Mouse (Mus musculus): ENCODE results near the gene Fam166b.

Fam166b gene

DNA sequence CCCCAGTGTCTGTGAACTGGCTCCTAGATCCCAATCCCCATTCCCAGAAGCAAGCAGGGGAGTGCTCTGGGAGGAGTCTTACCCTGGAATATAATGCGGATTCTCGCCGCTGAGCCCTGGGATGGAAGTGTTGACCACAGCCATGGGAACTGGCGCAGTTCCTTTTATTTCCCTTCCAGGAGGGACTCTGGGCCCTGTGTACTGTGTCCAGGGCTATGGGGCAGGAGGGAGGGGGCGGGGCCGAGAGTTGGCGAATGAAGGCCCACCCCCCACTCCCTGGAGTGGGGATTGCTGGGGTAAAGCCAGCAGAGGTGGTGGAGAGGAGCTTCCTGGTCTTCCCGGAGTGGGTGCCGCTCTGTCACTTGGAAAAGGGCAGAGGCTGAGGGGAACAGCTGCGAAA is at the start of gene Fam166b:
Fam166b (minus strand) TSS at position 189 of the 400 bp plus-strand sequence.
- peak; percentile 31 to 42 for DNase-seq (ENCODE audit: low spot score in 2 of 2)

DNA sequence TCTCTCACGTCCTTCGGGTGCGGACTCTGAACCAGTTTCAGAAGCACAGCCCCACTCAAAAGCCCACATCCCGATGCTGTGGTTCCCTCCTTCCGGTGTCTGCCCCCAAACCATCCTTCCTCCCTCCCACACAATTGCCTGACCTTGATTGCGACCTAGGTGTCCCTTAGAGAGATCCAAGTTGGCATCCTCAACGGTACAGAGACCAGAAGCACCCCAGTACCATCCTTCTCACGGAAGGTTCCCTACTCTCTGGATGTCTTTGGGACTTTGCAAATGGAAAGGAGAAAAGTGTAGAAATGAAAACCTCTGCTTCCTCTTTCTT is 49.6 kb upstream of the Fam166b start:
- DNase-seq (ENCODE audit: low spot score in 2 of 2): no peak

DNA sequence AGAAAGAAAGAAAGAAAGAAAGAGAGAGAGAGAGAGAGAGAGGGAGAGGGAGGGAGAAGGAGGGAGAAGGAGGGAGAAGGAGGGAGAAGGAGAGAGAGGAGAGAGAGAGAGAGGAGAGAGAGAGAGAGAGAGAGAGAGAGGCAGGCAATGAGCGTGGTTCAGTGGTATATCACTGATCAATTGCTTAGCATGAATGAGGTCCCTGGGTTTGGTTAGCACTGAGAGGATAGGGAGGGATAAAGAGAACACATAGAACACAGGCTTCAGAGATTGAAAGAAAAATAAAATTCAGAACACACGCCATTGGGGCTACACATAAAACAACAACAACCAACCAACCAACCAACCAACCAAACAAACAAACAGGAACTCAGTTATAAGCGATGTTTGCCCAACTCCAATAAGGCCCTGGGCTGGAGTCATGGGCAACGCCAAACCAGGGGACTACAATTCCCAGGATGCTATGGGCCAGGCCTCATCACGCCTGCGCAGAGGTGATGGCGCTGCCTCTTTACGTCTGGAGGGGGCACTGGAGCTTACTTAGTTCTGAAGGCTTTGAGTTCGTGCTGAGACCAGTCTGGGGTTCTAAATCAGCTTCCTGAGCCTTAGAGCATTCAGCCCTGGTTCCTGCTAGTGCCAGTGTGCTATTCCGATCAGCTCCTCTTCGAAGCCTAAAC is 49.1 kb upstream of the Fam166b start:
- peak; percentile 91 for DNase-seq (ENCODE audit: low spot score in 2 of 2)

DNA sequence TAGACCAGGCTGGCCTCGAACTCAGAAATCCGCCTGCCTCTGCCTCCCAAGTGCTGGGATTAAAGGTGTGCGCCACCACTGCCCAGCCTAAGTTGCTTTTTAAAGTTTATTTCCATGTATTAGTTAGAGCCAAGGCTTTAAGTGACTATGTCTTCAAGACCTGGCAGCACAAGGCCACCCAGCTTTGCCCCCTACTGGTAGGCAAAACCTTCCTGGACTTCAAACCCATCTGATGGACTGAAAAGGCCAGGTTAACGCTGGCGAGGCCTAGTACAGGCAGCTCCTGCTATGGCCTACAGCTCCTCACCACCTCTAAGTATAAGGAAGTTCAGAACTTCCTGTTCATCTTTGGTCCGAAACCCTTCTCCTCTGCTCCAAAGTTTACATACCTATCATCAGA is 47.7 kb upstream of the Fam166b start:
- DNase-seq (ENCODE audit: low spot score in 2 of 2): no peak

DNA sequence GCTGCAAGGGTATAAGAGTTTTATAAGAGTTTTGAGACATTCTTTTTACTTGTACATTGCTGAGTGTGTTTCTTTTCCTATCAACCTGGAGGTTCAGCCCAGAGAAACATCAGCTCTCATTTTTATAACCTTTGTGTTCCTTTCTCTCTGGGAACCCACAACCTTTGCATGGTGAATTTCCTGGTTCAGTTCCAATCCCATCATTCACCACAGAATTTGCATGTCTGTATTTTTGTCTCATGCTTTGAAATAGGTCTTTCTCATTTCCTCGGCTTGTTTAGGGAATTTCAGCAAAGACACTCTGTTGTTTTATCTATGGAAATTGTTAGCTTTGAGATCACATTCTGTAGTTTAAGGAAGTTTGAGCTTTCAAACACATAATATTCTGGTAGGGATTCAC is 44.7 kb upstream of the Fam166b start:
- DNase-seq (ENCODE audit: low spot score in 2 of 2): no peak

DNA sequence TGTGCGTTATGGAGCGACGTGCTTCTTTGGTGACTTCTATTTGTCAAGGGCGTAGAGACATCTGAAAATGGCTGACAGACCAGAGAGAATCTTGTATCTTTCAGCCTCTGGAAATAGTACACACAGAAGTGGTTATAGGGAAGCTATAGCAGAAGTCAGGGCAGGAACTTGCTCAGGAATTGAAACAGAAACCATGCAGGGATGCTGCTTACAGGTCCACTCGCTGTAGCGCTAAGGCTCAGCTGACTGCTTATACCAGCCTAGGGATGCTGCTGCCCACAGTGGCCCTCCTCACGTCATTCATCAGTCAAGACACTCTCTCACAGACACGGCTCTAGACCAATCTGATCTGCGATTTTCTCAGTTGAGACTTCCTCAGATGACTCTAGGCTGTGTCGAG is 41.4 kb upstream of the Fam166b start:
- no peak for DNase-seq (ENCODE audit: low spot score in 2 of 2)

DNA sequence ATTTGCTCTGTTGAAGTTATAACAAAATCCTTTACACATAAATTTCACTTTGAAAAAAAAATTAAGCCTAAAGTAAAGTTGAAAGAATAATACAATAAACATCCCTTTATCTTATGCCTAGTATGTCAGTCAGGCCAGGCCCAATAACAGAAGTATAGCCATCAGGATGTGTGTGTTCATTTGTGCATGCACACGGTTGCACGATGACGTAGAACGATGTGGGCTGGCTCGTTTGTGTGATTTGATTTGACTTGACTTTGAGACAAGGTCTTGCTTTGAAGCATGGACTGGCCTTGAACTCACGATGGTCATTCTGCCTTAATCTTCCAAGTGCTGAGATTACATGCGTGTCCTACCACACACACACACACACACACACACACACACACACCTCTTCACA is 37.9 kb upstream of the Fam166b start:
- no peak for DNase-seq (ENCODE audit: low spot score in 2 of 2)

DNA sequence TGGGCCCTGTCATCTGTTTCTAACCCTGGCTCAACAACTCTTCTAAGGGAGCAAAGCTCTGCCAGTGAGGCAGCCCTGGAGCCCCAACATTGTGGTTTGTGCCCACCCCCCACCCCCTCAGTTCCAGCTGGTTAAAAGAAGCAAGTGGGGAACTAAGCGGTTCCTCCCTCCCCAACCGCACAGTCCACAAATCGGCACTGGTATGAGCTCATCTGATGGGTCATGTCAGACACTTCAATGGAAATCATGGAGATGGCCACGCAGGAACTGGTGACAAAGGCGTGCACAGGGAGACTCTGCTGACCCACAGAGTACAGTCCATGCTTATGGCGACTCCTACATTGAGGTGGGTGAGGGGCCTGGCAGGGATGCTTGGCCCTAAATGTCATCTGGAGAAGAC is 37.0 kb upstream of the Fam166b start:
- DNase-seq (ENCODE audit: low spot score in 2 of 2): no peak

DNA sequence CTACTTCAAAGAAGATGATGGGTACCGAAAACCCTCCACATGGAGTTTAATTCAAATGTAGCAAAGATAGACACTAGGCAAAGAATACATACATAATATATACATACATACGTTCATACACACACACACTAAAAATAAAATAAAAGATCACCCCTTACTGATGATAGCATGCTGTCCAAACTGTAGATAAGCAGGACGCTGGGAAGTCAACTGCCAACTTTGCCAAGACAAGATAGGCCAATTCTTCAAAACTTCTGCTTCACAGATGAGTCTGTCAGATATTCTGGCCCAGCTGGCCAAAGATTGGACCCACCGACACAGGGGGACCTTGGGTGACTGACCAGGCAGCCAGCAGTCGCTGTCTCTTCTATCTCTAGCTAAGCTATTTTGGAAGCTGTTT is 34.2 kb upstream of the Fam166b start:
- DNase-seq (ENCODE audit: low spot score in 2 of 2): no peak

DNA sequence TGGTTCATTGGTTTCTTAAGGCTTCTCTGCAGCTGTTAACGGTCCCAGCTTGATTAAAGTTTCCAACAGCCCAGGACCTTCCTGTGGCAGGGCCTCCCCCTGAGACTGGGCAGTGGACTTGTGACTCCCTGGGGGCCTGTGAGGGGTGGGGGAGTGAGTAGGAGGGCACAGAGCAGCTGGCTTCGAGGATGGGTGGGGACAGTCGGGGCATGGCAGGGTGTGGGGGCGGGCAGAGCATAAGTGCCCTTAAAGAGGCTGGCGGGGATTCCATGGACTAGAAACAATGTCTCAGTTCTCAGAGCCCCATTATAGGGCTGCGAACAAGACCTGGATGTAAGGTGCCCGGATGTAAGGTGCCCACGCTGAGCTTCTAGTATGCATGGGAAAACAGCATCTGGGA is 28.2 kb upstream of the Fam166b start:
- DNase-seq (ENCODE audit: low spot score in 2 of 2): no peak

DNA sequence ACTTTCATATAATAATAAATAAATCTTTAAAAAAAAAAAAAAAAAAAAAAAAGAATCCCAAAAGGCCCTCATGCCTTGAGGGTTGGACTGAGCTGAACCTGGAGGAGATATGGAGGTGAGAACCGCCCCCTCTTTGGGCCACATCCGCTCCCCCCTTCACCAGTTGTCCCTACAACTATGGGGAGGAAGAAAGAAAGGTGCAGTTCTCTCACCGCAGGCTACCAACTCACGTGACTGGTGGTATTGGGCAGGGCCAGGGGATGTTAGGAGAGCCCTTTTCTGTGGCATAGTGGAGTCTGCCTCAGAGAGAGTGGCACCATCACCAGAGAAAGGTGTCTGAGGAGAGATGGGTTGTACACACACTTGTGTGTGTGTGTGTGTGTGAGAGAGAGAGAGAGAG is 27.5 kb upstream of the Fam166b start:
- no peak for DNase-seq (ENCODE audit: low spot score in 2 of 2)

DNA sequence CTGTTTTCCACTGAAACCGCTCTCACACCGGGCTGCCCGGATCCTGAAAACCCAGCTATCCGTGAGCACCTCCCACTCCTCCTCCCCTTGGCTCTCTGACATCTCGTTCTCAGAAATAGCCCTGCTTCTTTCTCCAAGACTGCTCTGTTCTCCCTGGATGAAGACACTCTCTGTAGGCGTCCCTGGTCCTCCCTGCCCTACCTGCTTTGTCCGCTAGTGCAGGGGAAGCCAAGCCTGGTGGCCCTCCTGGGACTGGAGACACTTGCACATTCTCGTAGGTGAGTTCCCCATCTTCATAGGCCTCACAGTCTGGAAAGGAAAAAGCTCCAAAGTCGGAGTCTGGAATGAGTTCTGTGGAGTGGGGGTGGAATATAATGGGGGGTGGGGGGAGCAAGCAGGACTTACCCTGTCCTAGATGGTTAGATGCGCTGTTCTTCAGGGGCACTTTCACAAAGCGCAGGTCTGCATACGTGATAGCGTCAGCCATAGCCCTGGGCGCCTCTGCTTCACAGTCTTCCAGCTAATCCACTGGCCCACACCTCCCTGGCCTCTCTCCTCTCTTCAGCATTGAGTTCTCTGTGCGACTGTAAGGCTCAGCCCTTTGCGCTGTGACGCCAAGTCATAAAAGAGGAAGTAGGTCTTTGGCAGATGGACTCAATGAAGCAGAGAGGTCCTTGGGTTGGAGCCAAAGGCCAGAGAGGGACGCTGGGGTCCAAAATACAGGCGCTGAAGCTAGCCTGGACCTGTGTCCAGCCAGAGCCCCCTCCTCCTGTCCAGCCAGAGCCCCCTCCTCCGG is 25.3 kb upstream of the Fam166b start, which contains the start of gene Cd72:
Cd72 (minus strand) TSS at position 588 of the 796 bp plus-strand sequence.
- DNase-seq (ENCODE audit: low spot score in 2 of 2): no peak

DNA sequence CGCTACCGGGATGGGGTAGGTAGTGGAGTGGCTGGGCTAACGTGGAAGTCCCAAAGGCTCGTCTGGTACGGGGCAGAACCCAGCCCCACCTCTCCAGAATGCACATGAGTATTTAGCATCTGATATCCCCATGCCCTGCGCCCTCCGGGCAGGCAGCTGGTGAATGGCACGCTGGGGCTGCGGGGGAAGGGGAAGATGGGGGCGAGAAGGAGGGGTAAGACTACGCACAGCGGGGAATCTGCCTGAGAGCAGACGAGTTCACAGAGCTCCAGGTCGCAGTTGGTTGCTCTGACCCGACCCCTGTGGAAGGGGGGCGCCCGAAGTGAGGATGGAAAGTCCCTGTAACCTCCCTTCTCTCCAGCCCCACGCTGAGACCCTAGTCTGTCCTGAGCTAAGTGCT is 24.5 kb upstream of the Fam166b start:
- DNase-seq (ENCODE audit: low spot score in 2 of 2): no peak

DNA sequence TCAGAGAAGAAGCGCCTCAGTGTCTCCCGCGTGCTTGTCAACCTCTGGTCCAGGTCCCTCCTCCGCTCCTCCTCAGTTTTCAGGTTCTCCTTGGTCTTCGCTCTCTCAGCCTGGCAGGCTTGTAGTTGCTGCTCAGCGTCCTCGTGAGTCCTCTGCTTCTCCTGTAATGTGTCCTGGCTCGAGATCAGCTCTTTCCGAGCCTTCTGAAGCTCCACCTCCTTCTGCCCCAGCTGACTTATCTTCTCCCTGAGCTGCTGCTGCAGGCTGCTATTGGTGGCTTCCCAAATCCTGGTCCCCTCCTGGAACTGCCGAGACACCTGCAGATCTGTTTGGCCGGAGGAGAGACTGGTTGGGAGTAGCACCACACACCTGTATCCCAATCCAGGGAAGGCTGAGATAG is 23.4 kb upstream of the Fam166b start:
- no peak for DNase-seq (ENCODE audit: low spot score in 2 of 2)

DNA sequence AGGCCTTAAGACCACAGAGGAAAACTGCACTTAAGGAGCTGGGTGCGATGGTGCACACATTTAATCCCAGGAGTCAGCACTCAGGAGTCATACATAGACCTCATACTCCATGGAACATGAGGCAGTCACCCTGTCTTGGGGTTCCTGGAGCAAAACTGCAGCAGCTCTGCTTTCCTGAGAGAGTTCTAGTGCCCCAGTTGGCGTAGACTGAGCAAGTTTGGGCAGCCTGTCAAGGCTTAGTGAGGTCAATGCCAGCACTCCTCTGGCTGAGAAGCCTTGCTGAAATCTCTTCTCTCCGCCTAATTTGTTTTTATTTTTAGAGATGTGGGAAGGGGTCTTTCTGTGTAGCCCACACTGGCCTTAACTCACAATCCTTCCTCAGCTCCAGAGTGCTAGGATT is 19.6 kb upstream of the Fam166b start:
- DNase-seq (ENCODE audit: low spot score in 2 of 2): no peak

DNA sequence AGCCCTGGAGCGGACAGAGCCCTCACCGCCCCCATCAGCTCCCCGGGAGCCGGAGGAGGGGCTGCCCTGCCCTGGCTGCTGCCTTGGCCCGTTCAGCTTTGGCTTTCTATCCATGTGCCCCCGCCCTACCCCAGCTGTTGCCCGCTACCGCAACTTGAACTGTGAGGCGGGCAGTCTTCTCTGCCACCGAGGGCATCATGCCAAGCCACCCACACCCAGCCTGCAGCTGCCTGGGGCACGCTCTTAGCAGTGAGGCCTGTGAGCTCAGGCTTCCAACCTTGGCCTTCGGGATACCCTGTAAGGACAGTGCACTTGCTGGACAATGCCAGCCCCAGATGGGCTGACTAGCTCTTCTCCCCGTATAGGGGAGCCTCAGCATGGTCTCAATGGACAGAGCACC is 18.3 kb upstream of the Fam166b start:
- DNase-seq (ENCODE audit: low spot score in 2 of 2): peak; percentile 48 to 60

DNA sequence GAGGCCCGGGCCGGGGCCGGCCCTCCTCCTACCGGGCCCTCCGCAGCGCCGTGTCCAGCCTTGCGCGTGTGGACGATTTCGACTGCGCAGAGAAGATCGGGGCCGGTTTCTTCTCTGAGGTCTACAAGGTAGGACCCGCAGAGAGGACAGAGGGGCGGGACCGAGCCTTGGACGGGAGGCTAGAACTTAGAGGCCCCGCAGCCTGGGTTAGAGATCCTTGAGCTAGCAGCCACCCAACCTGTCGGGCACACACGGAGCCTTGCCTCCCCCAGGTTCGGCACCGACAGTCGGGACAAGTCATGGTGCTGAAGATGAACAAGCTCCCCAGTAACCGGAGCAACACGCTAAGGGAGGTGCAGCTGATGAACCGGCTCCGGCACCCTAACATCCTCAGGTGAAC is 14.6 kb upstream of the Fam166b start:
- peak; percentile 37 to 49 for DNase-seq (ENCODE audit: low spot score in 2 of 2)

DNA sequence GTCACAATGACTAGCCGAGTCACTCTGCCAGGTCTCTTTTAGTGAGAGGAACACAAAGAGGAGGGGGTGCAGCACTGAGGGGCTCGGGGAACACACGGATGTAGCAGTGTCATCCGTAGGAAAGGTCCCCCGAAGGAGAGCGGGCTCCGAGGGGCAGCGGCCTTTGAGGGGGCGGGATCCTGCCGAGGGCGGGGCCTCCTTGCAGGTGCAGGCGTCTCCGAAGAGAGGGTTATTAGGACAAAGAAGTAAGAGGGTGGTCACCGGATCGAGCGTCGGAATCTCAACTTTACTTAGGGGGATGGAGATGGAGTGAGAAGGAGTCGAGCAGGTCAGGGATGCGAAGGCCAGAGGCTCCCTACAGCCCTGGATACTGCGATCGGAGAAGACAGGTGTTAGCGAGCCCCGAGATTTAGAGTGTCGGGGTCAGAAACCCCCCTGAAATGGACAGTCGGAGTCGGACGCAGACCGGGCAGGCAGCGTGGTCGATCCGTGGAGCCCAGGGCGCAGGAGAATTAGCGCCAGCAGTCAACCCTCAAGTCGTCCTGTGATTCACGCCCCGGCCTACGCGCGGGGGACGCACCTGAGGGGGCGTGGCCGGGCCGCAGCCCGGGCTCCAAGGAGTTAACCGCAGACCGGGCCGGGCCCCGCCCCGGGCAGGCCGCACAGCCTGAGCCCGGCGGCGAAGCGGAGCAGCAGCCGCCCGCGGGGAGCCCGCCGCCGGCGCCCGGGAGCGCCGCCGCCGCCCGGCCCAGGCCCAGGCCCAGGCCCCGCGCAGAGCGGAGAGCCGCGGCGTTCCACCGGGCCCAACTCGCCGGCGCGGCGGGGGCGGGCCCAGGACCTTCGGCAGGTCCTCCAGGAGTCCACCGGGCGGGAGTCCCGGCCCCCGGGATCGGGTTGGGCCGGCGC is 13.8 kb upstream of the Fam166b start:
- peak; percentile 76 to 79 for DNase-seq (ENCODE audit: low spot score in 2 of 2)

DNA sequence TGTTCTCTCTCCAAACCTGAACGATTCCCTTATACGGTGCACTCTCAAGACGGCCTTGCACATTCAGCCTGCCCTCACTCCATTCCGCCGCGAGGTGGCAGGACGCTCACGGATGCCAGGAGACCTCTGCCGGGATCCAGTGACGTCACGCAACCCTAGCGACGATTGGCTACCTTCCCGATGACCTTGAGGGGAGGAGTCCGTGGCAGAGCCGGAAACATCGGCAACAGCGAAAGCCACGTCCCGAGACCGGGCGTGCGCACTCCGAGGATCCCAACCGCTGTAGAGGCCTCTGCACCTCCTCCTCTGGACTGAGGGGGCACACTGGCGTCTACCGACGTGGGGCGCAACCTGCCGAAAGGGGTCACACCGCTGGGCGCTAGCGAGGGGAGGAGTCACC is 13.1 kb upstream of the Fam166b start:
- peak; percentile 99 for DNase-seq (ENCODE audit: low spot score in 2 of 2)

DNA sequence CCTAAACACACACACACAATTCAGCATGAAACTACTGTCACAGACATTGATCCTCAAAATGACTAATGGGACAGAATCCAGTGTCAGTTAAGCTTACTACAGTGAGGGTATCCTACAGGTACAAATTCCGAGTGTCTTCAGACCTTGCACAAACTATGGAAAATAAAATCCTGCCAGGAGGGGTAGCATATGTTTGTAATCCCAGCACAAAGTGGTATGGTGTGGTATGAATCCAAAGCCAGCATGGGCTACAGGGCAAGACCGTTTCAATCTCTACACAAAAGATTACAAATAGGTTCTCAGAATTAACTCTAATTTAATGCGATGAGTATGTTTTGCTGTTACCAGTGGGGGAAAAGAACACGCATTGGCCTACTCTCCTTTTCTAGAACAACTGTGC is 12.7 kb upstream of the Fam166b start, which contains the start of gene Tesk1:
Tesk1 (plus strand) TSS at position 301 of the 400 bp plus-strand sequence.
- DNase-seq (ENCODE audit: low spot score in 2 of 2): no peak

DNA sequence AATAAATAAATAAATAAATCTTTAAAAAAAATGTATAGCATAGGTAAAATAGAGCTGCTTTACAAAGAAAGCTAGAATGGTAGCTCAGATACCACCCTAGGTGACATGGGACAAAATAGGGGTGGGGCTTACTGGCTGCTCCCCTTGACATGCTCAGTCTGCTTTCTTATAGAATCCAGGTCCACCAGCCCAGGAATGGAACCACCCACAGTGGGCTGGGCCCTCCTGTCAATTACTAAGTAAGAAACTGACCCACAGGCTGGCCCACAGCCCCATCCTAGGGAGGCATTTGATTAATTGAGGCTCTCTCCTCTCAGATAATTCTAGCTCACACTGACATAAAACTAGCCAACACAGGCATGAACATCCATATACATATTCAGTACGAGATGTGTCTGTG is 3.9 kb upstream of the Fam166b start:
- DNase-seq (ENCODE audit: low spot score in 2 of 2): no peak

DNA sequence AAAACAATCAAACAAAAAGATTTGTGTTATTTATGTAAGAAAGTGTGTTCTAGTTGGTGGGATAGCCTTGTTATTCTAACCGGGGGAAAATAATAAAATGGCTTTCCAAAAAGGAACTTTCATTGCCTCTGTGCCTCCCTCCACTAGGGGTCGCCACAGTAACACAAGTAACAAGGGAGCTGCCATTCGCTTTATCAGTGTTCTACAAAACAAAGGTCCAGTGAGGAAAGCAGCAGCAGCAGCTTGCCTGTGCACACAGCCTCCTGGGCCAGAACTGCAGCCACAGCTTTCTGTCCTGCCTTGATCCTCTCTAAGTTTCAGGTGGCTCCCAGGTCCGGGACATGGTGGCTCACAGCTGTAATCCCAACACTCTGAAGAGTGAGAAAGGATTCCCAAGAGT is 2.8 kb upstream of the Fam166b start:
- DNase-seq (ENCODE audit: low spot score in 2 of 2): peak; percentile 85 to 89

All from right cerebral cortex, postnatal 10 days (tissue).